ENCODE assay signal across 9 mouse cellular contexts in the genomic region with DNA sequence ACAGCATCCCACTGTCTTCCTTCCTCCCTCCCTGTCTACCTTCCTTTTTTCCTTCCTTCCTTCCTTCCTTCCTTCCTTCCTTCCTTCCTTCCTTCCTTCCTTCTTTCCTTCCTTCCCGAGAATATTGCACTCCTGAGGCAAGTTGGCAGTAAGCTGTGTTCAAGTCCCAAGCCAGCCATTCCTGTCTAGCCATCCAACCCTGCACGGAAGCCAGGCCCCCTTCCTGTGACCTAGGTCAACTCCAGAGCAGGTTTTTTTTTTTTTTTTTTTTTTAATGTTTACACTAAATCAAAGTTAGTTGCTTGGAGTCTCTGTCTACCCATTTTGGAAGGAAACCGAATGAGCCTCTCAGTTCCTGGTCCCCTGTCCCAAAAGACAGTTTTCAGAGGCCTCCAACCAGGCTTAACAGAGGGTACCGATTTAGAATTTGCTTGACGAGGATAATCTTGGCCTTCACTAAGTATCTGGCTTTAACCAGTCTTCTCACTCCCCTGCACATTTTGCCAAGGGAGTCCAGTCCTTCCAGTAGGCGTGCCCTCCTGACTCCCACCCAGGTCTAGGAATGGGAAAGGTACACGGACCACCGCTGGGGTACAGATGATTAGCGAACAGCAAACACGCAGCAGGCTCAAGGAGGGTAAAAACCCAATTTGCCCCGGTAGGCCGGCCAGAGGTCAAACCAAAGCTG. TPM values are rescaled to one million over a fixed set of nuclear protein-coding genes. Genes with fewer than 3 reads are reported as not detected.
A peak's percentile ranks its signal among the peaks of the same experiment; 100 is the strongest.
DNase-seq lines count a peak whose midpoint lies in the region; ATAC-seq and TF ChIP-seq lines count a peak whose summit lies in the region.
"Had no signal": no experiment of that assay in that cellular context is flagged by ENCODE, and none has a peak within 500 bp of the region (broad histone marks: within the 10 kb centered on the region; RNA-seq: fewer than 3 reads in every experiment).

No protein-coding gene starts in this region.

- no peaks in the 10 kb centered on the region for H3K36me3 ChIP-seq in heart, adult 2 months (ENCODE audit: control insufficient read depth, insufficient read depth, low read length)
- H3K36me3 ChIP-seq in lung, embryonic 15.5 days, result no peaks in the 10 kb centered on the region
- no peaks in the 10 kb centered on the region for H3K36me3 ChIP-seq in limb, embryonic 11.5 days (ENCODE audit: control insufficient read depth, insufficient read depth, low read length)
- no peaks in the 10 kb centered on the region for H3K36me3 ChIP-seq in neural tube, embryonic 15.5 days

- no peak overlapping the region for H3K9ac ChIP-seq in heart, adult 2 months (ENCODE audit: low read depth, low read length)
- H3K9ac ChIP-seq in lung, embryonic 15.5 days, result no peak overlapping the region
- H3K9ac ChIP-seq in limb, embryonic 11.5 days (ENCODE audit: low read length), result no peak overlapping the region
- no peak overlapping the region for H3K9ac ChIP-seq in neural tube, embryonic 15.5 days (replicated peaks)

- 45% methylated on average over 12 of the region's 12 CpGs for WGBS in heart, adult 2 months
- 11% methylated on average over 12 of the region's 12 CpGs for WGBS in lung, embryonic 15.5 days
- WGBS in lung, adult 2 months, result 26% methylated on average over 12 of the region's 12 CpGs
- 3% methylated on average over 12 of the region's 12 CpGs for WGBS in limb, embryonic 11.5 days
- WGBS in neural tube, embryonic 15.5 days, result 8% methylated on average over 12 of the region's 12 CpGs

- no peaks in the 10 kb centered on the region for H3K79me2 ChIP-seq in heart, adult 2 months (replicated peaks; ENCODE audit: control insufficient read depth, insufficient read depth, low read length)

- intact Hi-C loops in heart, adult 2 months (cut with DNase I), result no loop called here
- intact Hi-C loops in heart, postnatal 36 days (cut with DNase I), result loop anchor here (2.0 kb wide), 1 partner anchor 17 kb away; no protein-coding TSS in a partner anchor

- H3K4me2 ChIP-seq in lung, embryonic 15.5 days, result peak overlapping the region; percentile 40
- H3K4me2 ChIP-seq in limb, embryonic 11.5 days (ENCODE audit: low read depth, severe bottlenecking), result peak overlapping the region; percentile 33
- H3K4me2 ChIP-seq in neural tube, embryonic 15.5 days, result peak overlapping the region; percentile 22

- H3K4me1 ChIP-seq in heart, adult 2 months (ENCODE audit: control insufficient read depth, insufficient read depth, low read length), result peaks cover 2% of the 10 kb centered on the region; the same call in 1 of the 2 replicates
- H3K4me1 ChIP-seq in lung, embryonic 15.5 days, result peaks cover 49% of the 10 kb centered on the region
- peaks cover 11% of the 10 kb centered on the region for H3K4me1 ChIP-seq in lung, adult 2 months (ENCODE audit: control insufficient read depth, insufficient read depth, low read length)
- peaks cover 21% of the 10 kb centered on the region for H3K4me1 ChIP-seq in limb, embryonic 11.5 days (ENCODE audit: control insufficient read depth, insufficient read depth, low read length)
- peaks cover 13% of the 10 kb centered on the region for H3K4me1 ChIP-seq in neural tube, embryonic 15.5 days

- no peak for TF ChIP-seq EP300 in heart, adult 2 months (IDR thresholded peaks at IDR 0.05; ENCODE audit: insufficient read depth, low read depth, low read length)

- no peaks in the 10 kb centered on the region for H3K9me3 ChIP-seq in lung, embryonic 15.5 days
- H3K9me3 ChIP-seq in limb, embryonic 11.5 days (ENCODE audit: control insufficient read depth, low read length), result no peaks in the 10 kb centered on the region
- no peaks in the 10 kb centered on the region for H3K9me3 ChIP-seq in neural tube, embryonic 15.5 days (replicated peaks)

- TF ChIP-seq POLR2A in heart, adult 2 months (IDR thresholded peaks at IDR 0.05; ENCODE audit: insufficient read depth, low read depth, low read length), result no peak
- TF ChIP-seq POLR2A in lung, adult 2 months (IDR thresholded peaks at IDR 0.05; ENCODE audit: borderline replicate concordance, extremely low read depth, low read depth, low read length), result no peak

- DNase-seq in heart, adult 2 months, result no peak
- no peak for DNase-seq in heart, postnatal 36 days
- no peak for DNase-seq in lung, adult 2 months
- peak; percentile 32 for DNase-seq in limb, embryonic 11.5 days (ENCODE audit: low spot score)
- DNase-seq in urinary bladder, adult 18-20 months (ENCODE audit: low spot score in 2 of 2), result no peak
- no peak for DNase-seq in left cerebral cortex, adult 18-20 months (ENCODE audit: low spot score in 2 of 2)
- DNase-seq: B cell, adult 2 months had no signal

- H3K4me3 ChIP-seq in heart, adult 2 months, result no peak overlapping the region
- H3K4me3 ChIP-seq in lung, embryonic 15.5 days, result no peak overlapping the region
- H3K4me3 ChIP-seq in lung, adult 2 months (replicated peaks; ENCODE audit: extremely low read depth, low read depth, low read length), result no peak overlapping the region
- H3K4me3 ChIP-seq in limb, embryonic 11.5 days (ENCODE audit: low read depth, low read length), result peak overlapping the region; percentile 1; the same call in 1 of the 2 replicates
- no peak overlapping the region for H3K4me3 ChIP-seq in neural tube, embryonic 15.5 days (replicated peaks)

- no peaks in the 10 kb centered on the region for H3K27me3 ChIP-seq in heart, adult 2 months (ENCODE audit: control insufficient read depth, insufficient read depth, low read length)
- no peaks in the 10 kb centered on the region for H3K27me3 ChIP-seq in lung, embryonic 15.5 days
- no peaks in the 10 kb centered on the region for H3K27me3 ChIP-seq in limb, embryonic 11.5 days (ENCODE audit: control insufficient read depth, insufficient read depth, low read length)
- peaks cover 14% of the 10 kb centered on the region for H3K27me3 ChIP-seq in neural tube, embryonic 15.5 days (replicated peaks)

- peak overlapping the region; percentile 42 for H3K27ac ChIP-seq in heart, adult 2 months
- H3K27ac ChIP-seq in lung, embryonic 15.5 days, result peak overlapping the region; percentile 89
- peak overlapping the region; percentile 66 for H3K27ac ChIP-seq in limb, embryonic 11.5 days (replicated peaks; ENCODE audit: low read depth, low read length)
- H3K27ac ChIP-seq in neural tube, embryonic 15.5 days (replicated peaks), result no peak overlapping the region

- ATAC-seq in lung, embryonic 15.5 days (ENCODE audit: borderline replicate concordance, extremely low read depth, low FRiP score, low TSS enrichment), result peak; percentile 17
- peak; percentile 46 for ATAC-seq in limb, embryonic 11.5 days (ENCODE audit: insufficient number of reproducible peaks, low FRiP score, low TSS enrichment, low read depth)
- no peak for ATAC-seq in neural tube, embryonic 15.5 days (ENCODE audit: low FRiP score)

- TF ChIP-seq CTCF in heart, adult 2 months (IDR thresholded peaks at IDR 0.05), result no peak
- no peak for TF ChIP-seq CTCF in lung, adult 2 months (IDR thresholded peaks at IDR 0.05; ENCODE audit: insufficient read depth, low read length)

RNA-seq across cellular contexts. Expression of a gene that starts 7.0 kb away (rescaled TPM):
- 100 to 1,000 TPM in 1 of 2 experiments, 10 to 100 TPM in 1; 82.2 to 108 TPM for total RNA-seq in heart, adult 2 months (2021)
- polyA plus RNA-seq in heart, adult 2 months (2012; rRNA removed), result 85.6 and 114 TPM in 2 replicates
- 100 to 1,000 TPM; 131 to 136 TPM for total RNA-seq in heart, postnatal 36 days (2021)
- 68.6 and 73.1 TPM in 2 replicates for polyA plus RNA-seq in lung, embryonic 15.5 days (2015; fragmentation: Nextera tagmentation; extraction: Ambion mirVana)
- polyA plus RNA-seq in lung, adult 2 months (2012; rRNA removed), result 182 and 227 TPM in 2 replicates
- 77.3 and 84.9 TPM in 2 replicates for polyA plus RNA-seq in limb, embryonic 11.5 days (2014; fragmentation: Nextera tagmentation; extraction: Ambion mirVana)
- polyA plus RNA-seq in neural tube, embryonic 15.5 days (2015; fragmentation: Nextera tagmentation; extraction: Ambion mirVana), result 15.7 and 25.4 TPM in 2 replicates
- 10 to 100 TPM; 81.2 to 83.8 TPM for total RNA-seq in left cerebral cortex, adult 18-20 months (2021)

RNA-seq across cellular contexts. Expression of a gene that starts 29.0 kb away (rescaled TPM):
- total RNA-seq in heart, adult 2 months (2021), result under 1 TPM; 0.34 to 0.48 TPM
- 0.26 and 0.29 TPM in 2 replicates for polyA plus RNA-seq in heart, adult 2 months (2012; rRNA removed)
- under 1 TPM; 0.35 to 0.80 TPM for total RNA-seq in heart, postnatal 36 days (2021)
- 0.25 and 0.39 TPM in 2 replicates for polyA plus RNA-seq in lung, embryonic 15.5 days (2015; fragmentation: Nextera tagmentation; extraction: Ambion mirVana)
- 0.12 and 0.30 TPM in 2 replicates for polyA plus RNA-seq in lung, adult 2 months (2012; rRNA removed)
- polyA plus RNA-seq in limb, embryonic 11.5 days (2014; fragmentation: Nextera tagmentation; extraction: Ambion mirVana), result 0.07 and 0.16 TPM in 2 replicates
- 19.2 and 22.4 TPM in 2 replicates for polyA plus RNA-seq in neural tube, embryonic 15.5 days (2015; fragmentation: Nextera tagmentation; extraction: Ambion mirVana)
- total RNA-seq in left cerebral cortex, adult 18-20 months (2021), result under 1 TPM; 0.23 to 0.49 TPM

RNA-seq across cellular contexts. Expression of a gene that starts 59.1 kb away (rescaled TPM):
- 10 to 100 TPM; 50.8 to 58.7 TPM for total RNA-seq in heart, adult 2 months (2021)
- 40.0 and 42.4 TPM in 2 replicates for polyA plus RNA-seq in heart, adult 2 months (2012; rRNA removed)
- 10 to 100 TPM; 56.1 to 62.2 TPM for total RNA-seq in heart, postnatal 36 days (2021)
- 73.2 and 79.2 TPM in 2 replicates for polyA plus RNA-seq in lung, embryonic 15.5 days (2015; fragmentation: Nextera tagmentation; extraction: Ambion mirVana)
- polyA plus RNA-seq in lung, adult 2 months (2012; rRNA removed), result 22.4 and 25.1 TPM in 2 replicates
- polyA plus RNA-seq in limb, embryonic 11.5 days (2014; fragmentation: Nextera tagmentation; extraction: Ambion mirVana), result 87.4 and 91.8 TPM in 2 replicates
- 66.6 and 71.0 TPM in 2 replicates for polyA plus RNA-seq in neural tube, embryonic 15.5 days (2015; fragmentation: Nextera tagmentation; extraction: Ambion mirVana)
- 10 to 100 TPM; 26.6 to 30.1 TPM for total RNA-seq in left cerebral cortex, adult 18-20 months (2021)

Comparison
In these comparisons a context has a peak if more than half of its experiments do, and no peak if none do; other contexts are left out.
1. RNA of a gene that starts 29.0 kb away (polyA plus RNA-seq): 19.2 to 22.4 TPM in neural tube, embryonic 15.5 days; 0.25 to 0.39 TPM in lung, embryonic 15.5 days, 0.12 to 0.30 TPM in lung, adult 2 months, 0.26 to 0.29 TPM in heart, adult 2 months and 0.07 to 0.16 TPM in limb, embryonic 11.5 days; every median in the first group is over 10 times any median in the second.
2. Peak in every context shown above with its lines, with median percentiles within 50 percentile points of each other: H3K4me2 ChIP-seq.